Mouse (Mus musculus) stomach, postnatal 0 days (tissue): ENCODE measurements around the gene Zbtb48.
A peak's percentile ranks its signal among the peaks of the same experiment; 100 is the strongest.

Experiments used
- CTCF ChIP-seq: IDR thresholded peaks from 2 replicates; pipeline ENCODE4 v1.5.1; 2016; ENCODE audit warnings: antibody characterized with exemption, low read depth, mild to moderate bottlenecking, moderate library complexity
- EP300 ChIP-seq: optimal IDR thresholded peaks from 2 replicates; pipeline ENCODE3; 2016; ENCODE audit warnings: antibody characterized with exemption

DNA sequence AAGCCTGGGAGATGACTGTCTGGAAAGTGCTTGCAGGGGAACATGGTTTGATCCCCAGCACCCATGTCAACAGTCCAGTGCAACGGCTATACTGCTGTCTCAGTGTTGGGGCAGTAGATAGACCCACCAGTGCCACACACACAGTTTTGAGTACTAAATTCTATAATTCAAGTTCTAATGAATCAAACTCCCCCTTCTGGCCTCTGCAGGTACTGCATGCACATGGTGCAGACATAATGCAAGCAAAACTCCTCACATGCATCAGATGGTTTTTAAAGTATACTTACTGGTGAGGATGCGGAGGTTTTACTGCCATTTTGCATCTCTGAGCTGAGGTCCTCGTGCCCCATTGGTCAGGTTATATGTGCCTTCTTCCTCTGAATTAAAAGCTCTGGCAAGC, 52.0 kb downstream of the Zbtb48 start:
- peak; percentile 72 for TF ChIP-seq CTCF
- TF ChIP-seq EP300, result no peak
